Mouse (Mus musculus) heart, postnatal 0 days (tissue): ENCODE results near the gene Cflar. TPM values are rescaled to one million over a fixed set of nuclear protein-coding genes. Genes with fewer than 3 reads are reported as not detected.

ENCODE experiments used
- ATAC-seq: fragments of 200-750 bp; cut with Nextera tagmentation; 2 replicates; pipeline ENCODE4 v1.8.0; 2017; ENCODE audit warnings: low read depth, moderate number of reproducible peaks, moderate library complexity; ENCODE audit not compliant: insufficient read depth
- DNase-seq: peaks from one replicate; pipeline ENCODE4 v3.0.0-alpha.2; 2016; ENCODE audit warnings: low spot score
- H3K27ac ChIP-seq: fragments of 300-500 bp; sonication (generic); 2 replicates; pipeline ENCODE4 v1.5.1; 2014; ENCODE audit warnings: low read depth, mild to moderate bottlenecking
- H3K27me3 ChIP-seq: fragments of 300-500 bp; sonication (generic); 2 replicates; pipeline ENCODE4 v1.6.1; 2014; ENCODE audit warnings: low read length, mixed read lengths; ENCODE audit not compliant: control insufficient read depth, insufficient read depth
- H3K36me3 ChIP-seq: fragments of 300-500 bp; sonication (generic); replicated peaks from 2 replicates; pipeline ENCODE4 v1.6.1; 2014; ENCODE audit warnings: low read length, mixed read lengths; ENCODE audit not compliant: control insufficient read depth, insufficient read depth
- H3K4me1 ChIP-seq: fragments of 300-500 bp; sonication (generic); 2 replicates; pipeline ENCODE4 v1.6.1; 2014; ENCODE audit warnings: antibody characterized with exemption; ENCODE audit not compliant: control insufficient read depth, insufficient read depth
- H3K4me2 ChIP-seq: fragments of 300-500 bp; sonication (generic); 2 replicates; pipeline ENCODE4 v1.6.1; 2014; ENCODE audit warnings: low read depth, mild to moderate bottlenecking, low read length, moderate library complexity
- H3K4me3 ChIP-seq: fragments of 300-500 bp; sonication (generic); 2 replicates; pipeline ENCODE4 v1.5.1; 2014; ENCODE audit warnings: low read depth, low read length
- H3K9ac ChIP-seq: fragments of 300-500 bp; sonication (generic); replicated peaks from 2 replicates; pipeline ENCODE4 v1.6.1; 2014; ENCODE audit warnings: low read depth, low read length, mixed read lengths
- H3K9me3 ChIP-seq: fragments of 300-500 bp; sonication (generic); replicated peaks from 2 replicates; pipeline ENCODE4 v1.6.1; 2016; ENCODE audit warnings: low read length; ENCODE audit not compliant: control insufficient read depth
- CTCF ChIP-seq: IDR thresholded peaks from 2 replicates; pipeline ENCODE4 v1.5.1; 2016; ENCODE audit warnings: antibody characterized with exemption, control low read depth, low read depth
- EP300 ChIP-seq: IDR thresholded peaks from 2 replicates; pipeline ENCODE4 v1.6.1; 2016; ENCODE audit warnings: antibody characterized with exemption, low read depth
- WGBS: fragments of 180-500 bp; shearing (Covaris S2); extraction: QIAGEN DNeasy Blood & Tissue Kit; methylation state at CpG from one replicate; pipeline ENCODE4 v1.1.7; 2014; 5-methylcytosine and 5-hydroxymethylcytosine counted together
- polyA plus RNA-seq: library from polyadenylated mRNA; unstranded; fragments of >200 nt; fragmentation: Nextera tagmentation; extraction: Ambion mirVana; gene quantifications from 2 replicates; pipeline ENCODE4 v1.2.1, GENCODE M21; 2015
- total RNA-seq: library from RNA; depleted of rRNA; stranded (reverse); fragments of >200 nt; gene quantifications from 2 replicates; pipeline ENCODE4 v1.2.3, GENCODE M21; 2014; ENCODE audit warnings: low replicate concordance

The Cflar gene
- total and polyA plus RNA-seq, 2 experiments from 2014 or later: 49.8 to 102 TPM

DNA sequence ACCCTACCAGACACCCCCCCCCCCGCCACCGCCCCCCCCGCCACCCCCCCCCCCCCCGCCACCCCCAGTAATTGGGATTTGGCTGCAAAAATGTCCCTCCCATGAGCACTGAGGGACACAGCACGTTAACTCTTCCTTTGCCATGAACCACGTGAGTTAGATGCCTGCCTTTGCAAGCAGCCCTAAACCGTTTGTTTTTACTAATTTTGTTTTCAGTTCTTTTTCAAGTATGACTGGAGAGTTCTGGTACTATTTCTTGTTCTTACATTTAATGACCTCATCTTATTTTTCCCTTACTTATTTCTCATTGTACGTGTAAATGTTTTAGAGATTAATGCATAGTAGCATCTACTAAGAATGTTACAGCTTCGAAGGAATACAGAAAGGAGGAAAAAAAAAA lies 13.2 kb downstream of the Cflar start:
- TF ChIP-seq CTCF (no peak), EP300 (no peak)
- Histone ChIP-seq H3K9ac (no peak overlapping the region), H3K4me3 (no peak overlapping the region), H3K27ac (no peak overlapping the region), H3K4me2 (no peak overlapping the region), H3K27me3 (no peaks in the 10 kb centered on the region), H3K9me3 (no peaks in the 10 kb centered on the region), H3K4me1 (peaks cover 33% of the 10 kb centered on the region), H3K36me3 (peaks cover 22% of the 10 kb centered on the region)
- 37% methylated on average over 6 of the region's 9 CpGs for WGBS
- ATAC-seq (no peak), DNase-seq (no peak)

DNA sequence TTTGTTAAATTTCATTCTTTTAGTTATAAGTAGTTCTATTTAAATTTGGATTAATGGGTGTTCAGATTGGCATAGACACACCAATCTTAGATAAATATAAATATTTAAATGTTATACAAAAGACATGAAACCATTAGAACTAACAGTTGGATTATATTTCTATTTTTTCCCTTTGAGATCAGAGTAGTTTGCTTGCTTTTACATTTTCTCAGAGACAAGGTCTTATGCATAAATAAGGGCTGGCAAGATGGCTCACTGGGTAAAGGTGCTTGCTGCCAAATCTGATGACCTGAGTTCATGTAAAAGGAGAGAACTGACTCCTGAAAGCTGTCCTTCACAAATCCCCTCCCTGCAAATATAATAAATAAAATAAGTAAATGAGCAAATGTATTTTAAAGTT lies 13.8 kb downstream of the Cflar start:
- Histone ChIP-seq H3K9me3 (no peaks in the 10 kb centered on the region), H3K4me1 (peaks cover 30% of the 10 kb centered on the region), H3K4me3 (no peak overlapping the region), H3K9ac (no peak overlapping the region), H3K27ac (no peak overlapping the region), H3K4me2 (no peak overlapping the region), H3K27me3 (no peaks in the 10 kb centered on the region), H3K36me3 (peaks cover 28% of the 10 kb centered on the region)
- no peak for DNase-seq
- TF ChIP-seq CTCF (no peak), EP300 (no peak)
- ATAC-seq: no peak

DNA sequence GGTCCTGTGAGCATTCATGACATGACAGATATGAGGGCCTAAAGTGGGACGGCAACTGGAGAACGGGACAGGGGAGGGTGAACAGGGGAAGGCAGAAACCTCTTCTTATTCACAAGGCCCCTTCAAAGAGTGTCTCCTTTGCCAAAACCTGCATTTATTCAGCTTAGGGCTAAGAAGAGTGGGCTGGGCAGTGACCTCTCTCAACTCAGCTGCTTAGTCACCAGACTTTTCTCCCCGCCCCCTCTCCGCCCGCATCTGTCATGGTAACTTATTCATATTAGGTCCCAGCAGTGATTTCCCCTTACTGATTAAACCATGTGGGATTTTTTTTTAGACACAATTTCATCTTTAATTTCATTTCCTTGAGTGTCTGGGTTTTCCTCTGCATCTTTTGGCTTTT lies 14.5 kb downstream of the Cflar start:
- peak overlapping the region; percentile 38; the same call in 1 of the 2 replicates for H3K27ac ChIP-seq
- ATAC-seq: no peak
- TF ChIP-seq CTCF (no peak), EP300 (no peak)

DNA sequence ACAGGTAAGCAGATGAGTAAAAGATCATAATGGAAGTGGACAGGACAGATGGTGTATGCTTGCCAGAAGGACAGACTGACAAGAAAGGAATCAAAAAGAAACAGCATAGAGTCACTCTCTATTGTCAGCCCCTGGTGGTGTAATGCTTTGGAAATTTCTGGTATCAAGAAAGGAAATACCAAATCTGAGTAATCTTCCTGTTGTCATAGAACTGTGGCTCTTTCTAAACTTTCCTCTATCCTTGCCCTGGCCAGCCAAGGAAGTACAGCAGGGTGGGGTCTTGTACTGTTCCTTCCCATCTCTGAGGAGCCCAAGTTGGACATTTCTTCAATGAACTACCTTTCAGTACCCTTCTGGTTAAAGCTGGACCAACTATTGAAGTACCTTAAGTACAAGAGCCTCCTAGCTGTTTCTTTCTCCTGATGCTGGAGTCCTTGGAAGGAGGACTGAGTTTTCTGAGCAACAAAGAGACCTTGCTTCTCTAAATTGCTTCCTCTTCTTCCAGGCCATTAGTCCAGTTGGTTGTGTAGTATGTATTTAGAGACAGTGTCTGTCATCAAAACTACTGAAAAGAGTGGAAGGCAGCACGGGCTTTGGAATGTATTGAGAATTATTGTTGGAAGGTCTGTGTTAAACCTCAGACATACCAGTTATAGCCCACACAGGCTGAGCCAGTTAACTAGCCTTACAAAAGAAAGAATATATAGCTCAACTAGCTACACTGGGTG lies 15.9 kb downstream of the Cflar start:
- TF ChIP-seq EP300 (no peak), CTCF (peak; percentile 15; the same call in 1 of the 2 replicates)
- Histone ChIP-seq H3K4me3 (no peak overlapping the region), H3K9ac (no peak overlapping the region), H3K9me3 (no peaks in the 10 kb centered on the region), H3K36me3 (peaks cover 44% of the 10 kb centered on the region), H3K4me1 (peaks cover 23% of the 10 kb centered on the region), H3K4me2 (no peak overlapping the region), H3K27me3 (no peaks in the 10 kb centered on the region), H3K27ac (peak overlapping the region; percentile 60)
- DNase-seq: peak; percentile 29
- WGBS: 73% methylated on average over 1 of the region's 1 CpGs
- peak; percentile 65 for ATAC-seq

More for the DNA sequence above, 14.5 kb downstream of the Cflar start:
- peaks cover 30% of the 10 kb centered on the region for H3K4me1 ChIP-seq
- H3K36me3 ChIP-seq: peaks cover 31% of the 10 kb centered on the region
- no peaks in the 10 kb centered on the region for H3K27me3 ChIP-seq
- no peaks in the 10 kb centered on the region for H3K9me3 ChIP-seq
- no peak overlapping the region for H3K9ac ChIP-seq
- no peak overlapping the region for H3K4me3 ChIP-seq
- 76% methylated on average over 5 of the region's 5 CpGs for WGBS
- H3K4me2 ChIP-seq: no peak overlapping the region
- DNase-seq: no peak

DNA sequence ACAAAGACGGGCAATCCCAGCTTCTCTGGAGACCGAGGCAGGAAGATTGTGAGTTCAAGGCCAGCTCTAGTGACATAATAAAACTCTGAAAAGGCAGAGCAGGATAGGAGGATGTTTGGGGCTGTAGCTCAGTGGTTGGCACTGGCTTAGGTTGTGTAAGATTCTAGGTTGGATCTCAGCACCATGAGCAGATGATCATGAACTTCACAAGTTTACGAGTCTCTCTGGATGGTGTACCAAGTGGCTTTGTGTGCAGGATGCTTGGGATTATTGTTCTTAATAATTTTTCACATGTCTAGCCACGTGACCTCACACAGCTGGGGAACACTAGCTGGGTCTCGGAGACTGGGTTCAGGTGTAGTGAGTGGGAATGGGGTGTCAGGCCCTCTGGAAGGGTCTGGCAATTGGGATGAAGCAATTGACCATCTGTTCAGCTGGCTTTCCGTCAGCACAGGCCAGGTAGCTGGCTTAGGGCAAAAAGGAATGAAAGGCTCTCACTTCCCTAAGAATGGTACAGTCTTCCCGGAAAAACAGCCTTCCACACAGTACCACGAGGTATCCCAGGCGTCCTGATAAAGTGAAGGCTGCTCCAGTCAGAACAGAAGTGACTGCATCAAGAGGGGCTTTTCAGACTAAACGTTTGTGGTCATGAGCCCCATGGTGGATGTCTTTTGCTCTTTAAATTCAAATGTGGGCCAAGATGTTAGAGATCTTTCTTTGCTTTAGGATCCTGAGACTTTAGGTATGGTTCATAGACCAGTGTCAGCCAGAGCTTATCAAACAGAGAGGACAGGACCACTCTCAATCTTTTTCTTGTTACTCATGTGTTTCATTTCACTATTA lies 16.7 kb downstream of the Cflar start:
- Histone ChIP-seq H3K4me1 (peaks cover 15% of the 10 kb centered on the region), H3K36me3 (peaks cover 44% of the 10 kb centered on the region), H3K27me3 (no peaks in the 10 kb centered on the region), H3K27ac (peak overlapping the region; percentile 60), H3K9me3 (no peaks in the 10 kb centered on the region), H3K4me2 (no peak overlapping the region), H3K9ac (no peak overlapping the region), H3K4me3 (no peak overlapping the region)
- 81% methylated on average over 10 of the region's 10 CpGs for WGBS
- no peak for ATAC-seq
- DNase-seq: no peak
- TF ChIP-seq CTCF: no peak
